Mouse (Mus musculus): ENCODE data around the gene Lpgat1.
A peak's percentile ranks its signal among the peaks of the same experiment; 100 is the strongest.

Lpgat1 gene

DNA sequence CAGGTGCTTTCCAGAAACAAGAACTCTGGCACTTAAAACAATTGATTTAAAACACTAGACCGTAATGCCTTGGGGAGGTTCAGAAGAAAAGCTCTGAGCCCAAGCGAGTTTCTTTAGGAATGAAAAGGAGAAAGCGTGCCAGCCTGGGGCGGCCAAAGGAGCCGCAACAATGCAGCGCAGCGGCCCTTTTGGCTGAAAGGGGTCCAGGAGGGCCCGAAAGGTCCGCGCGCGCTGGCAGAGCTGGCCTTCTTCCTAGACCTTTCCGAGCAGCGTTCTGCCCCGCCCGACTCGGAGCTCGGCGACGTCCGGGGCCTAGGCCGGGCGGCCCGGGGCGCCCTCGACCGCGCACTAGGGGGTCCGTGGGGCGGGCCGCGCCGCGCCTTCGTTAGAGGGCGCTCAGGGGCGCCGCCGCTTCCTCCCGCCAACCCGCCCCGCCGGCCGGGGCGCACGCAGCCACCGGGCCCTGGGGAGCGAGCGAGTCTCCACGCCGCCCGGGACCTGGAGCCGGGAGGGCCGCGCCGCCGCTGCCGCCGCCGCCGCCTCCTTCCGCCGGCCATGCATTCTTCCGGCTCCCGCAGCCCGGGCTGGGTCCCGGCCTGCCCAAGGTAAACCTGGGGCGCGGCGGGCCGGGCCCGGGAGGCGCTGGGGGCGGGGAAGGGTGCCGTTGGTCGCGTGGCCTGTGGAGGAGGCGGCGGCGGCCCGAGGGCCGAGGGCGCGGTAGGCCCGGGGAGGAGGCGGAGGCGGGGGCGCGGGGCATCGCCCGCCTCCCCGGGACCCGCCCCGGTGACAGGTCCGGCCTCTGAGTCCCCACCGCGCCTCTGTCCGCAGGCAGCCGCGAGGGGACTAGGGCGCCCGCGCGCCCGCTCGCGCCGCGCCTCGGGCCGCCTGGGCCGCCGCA lies at the start of gene Lpgat1:
Lpgat1 (plus strand) TSS at position 234 of the 898 bp plus-strand sequence.
- DNase-seq (ENCODE audit: low spot score in 2 of 2): peak; percentile 46 to 58

GRCm38 (mm10) chr1:191668030-191668429 lies 49.6 kb upstream of the Lpgat1 start:
- no peak for DNase-seq (ENCODE audit: low spot score in 2 of 2)

DNA sequence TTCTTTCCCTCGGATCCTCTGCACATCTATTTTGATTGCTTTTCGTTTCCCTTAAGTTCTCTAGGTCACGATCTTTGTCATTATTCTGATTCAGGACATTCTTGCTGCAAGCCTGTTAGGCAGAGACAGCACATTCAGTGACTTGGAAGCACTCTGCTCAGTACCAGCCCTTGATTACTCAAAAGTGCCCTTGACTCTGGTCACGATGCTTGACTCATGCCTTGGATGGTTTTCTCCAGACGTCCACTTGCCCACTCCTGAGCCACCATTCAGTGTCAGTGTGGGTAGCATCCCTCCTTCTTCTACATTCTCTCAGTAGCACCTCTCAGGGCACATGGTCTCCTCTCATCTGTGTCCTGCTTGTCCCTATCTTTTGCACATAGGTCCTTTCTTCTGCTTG lies 43.6 kb upstream of the Lpgat1 start:
- DNase-seq (ENCODE audit: low spot score in 2 of 2): no peak

GRCm38 (mm10) chr1:191681633-191682032 lies 36.0 kb upstream of the Lpgat1 start:
- DNase-seq (ENCODE audit: low spot score in 2 of 2): no peak

GRCm38 (mm10) chr1:191687531-191687930 lies 30.1 kb upstream of the Lpgat1 start:
- DNase-seq (ENCODE audit: low spot score in 2 of 2): no peak

GRCm38 (mm10) chr1:191693231-191693630 lies 24.4 kb upstream of the Lpgat1 start:
- DNase-seq (ENCODE audit: low spot score in 2 of 2): no peak

DNA sequence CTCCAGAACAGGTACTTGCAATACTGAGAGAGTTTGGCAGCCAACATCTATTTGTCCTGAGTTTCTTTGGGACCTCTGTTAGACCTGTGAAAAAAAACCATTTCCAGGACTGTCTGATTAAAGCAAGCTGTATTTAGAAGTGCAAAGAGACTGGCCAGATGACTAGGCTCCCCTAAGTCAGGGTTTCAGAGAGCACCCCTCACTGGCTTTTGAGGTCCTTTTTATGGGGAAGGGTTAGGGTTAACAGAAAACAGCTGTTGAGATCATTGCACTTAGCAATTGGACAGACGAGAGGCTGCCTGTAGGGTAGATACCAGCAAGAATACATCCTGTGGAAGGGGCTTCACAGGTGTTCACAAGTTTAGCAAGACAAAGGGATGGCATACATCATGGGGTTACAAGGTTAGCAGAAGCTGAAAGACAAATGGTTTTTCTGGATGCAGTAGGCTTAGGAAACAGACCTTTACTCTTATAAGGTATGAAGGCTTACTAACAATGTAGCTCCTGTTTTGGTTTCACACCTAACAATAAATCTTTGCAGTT lies 19.3 kb upstream of the Lpgat1 start:
- DNase-seq (ENCODE audit: low spot score in 2 of 2): no peak

DNA sequence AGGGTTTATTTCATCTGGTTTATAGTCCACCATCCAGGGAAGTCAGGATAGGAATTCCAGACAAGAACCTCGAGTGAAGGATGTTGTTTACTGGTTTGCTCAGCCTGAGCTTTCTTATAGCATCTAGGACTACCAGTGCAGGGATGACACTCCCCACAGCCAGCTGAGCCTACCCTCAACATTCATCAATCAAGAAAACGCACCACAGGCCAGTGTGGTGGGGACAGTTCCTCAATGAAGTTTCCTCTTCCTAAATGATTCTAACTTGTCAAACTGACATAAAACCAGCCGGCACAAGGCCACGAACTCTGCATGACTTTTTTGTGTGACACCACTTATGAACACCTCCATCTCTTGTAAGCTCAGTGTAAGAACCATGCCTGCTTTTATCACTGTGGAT lies 13.1 kb upstream of the Lpgat1 start:
- no peak for DNase-seq (ENCODE audit: low spot score in 2 of 2)

DNA sequence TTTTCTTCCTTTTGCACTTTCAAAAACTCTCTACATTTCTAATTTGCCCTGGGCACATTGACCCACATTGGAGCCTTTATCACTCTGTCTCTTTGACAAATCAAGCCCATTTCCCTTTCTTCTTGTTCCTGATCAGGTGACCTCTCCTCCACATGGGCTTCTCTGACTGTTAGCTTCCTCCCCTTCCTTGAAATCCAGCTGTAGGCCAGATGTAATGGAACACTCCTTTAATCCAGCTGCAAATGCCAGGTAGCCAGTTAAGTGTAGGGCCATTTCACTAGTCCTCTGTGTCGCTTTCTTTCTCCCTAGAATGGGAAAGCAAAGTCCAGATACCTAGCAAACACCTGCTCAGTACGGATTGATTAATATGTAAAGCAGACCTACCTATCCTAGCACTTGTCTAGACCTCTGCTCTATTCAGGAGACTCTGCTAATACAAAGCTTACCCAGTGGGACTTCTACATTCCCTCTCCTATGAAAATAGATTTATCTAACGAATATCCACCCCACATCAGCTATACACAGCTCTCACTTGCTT lies 11.0 kb upstream of the Lpgat1 start:
- DNase-seq (ENCODE audit: low spot score in 2 of 2): no peak

DNA sequence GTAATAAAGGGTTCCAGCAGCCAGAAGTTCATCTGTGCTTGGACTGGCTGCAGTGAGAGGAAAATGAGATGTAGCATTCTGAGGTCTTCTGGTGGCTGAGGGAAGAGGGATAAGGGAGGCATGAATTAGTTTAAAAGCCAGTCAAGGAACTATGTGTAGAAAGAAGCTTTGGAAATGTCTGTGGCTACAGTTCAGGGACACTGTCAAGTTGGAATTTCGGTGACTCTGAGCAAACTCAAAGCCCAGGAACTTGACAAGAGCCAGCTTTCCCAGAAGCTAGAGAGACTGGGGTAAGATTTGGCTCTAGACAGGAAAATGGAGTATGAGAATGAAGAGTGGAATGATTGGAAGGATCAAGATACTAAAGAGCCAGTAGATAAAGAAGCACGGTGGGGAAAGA lies 7.8 kb upstream of the Lpgat1 start:
- DNase-seq (ENCODE audit: low spot score in 2 of 2): no peak

- DNase-seq (ENCODE audit: low spot score in 2 of 2): no peak
Measured at GRCm38 (mm10) chr1:191712224-191712838, 5.3 kb upstream of the Lpgat1 start.

DNA sequence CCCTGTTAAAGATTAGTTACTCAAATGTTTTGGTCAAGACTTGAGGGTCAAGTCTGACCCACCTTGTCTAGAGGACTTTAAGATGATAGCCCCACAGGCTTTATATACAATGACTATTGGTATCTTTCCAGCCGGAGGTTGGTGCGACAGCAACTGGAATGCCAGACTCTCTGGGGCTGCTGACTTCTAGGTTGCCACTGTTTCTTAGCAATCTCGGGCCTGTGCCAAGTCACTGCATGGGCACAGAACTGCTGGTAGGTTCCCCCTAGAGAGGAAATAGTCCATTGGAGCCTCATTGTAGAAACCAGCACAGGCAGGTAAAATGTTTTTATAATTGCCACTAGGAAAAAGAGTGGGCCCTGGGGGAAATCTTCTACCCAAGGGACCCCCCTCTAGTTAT lies 3.8 kb upstream of the Lpgat1 start:
- DNase-seq (ENCODE audit: low spot score in 2 of 2): no peak

DNA sequence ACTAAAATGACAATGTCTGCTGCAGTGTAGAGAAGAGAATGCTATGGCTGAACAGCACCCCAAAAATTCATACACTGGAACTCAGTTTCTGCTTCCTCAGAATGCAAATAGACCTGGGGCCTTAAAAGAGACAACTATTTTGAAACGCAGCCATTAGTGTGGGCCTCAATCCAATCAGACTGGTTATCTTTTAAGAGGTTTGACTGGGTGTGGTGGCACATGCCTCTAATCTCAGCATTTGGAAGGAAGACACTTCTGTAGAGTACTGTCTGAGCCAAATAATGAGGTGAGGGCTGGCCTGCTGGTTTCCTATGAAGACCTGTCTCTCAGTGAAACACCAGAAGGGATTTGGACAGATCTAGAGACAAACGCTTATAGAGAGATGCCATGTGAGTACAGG lies 2.5 kb upstream of the Lpgat1 start:
- no peak for DNase-seq (ENCODE audit: low spot score in 2 of 2)

GRCm38 (mm10) chr1:191717141-191717540 lies 493 bp upstream of the Lpgat1 start:
- DNase-seq (ENCODE audit: low spot score in 2 of 2): no peak

GRCm38 (mm10) chr1:191718522-191719281 lies 1.1 kb downstream of the Lpgat1 start:
- DNase-seq (ENCODE audit: low spot score in 2 of 2): peak; percentile 20 to 33

- peak in 1 of 2 experiments; percentile 41 for DNase-seq (ENCODE audit: low spot score in 2 of 2)
Measured at GRCm38 (mm10) chr1:191719326-191719725, 1.7 kb downstream of the Lpgat1 start.

DNA sequence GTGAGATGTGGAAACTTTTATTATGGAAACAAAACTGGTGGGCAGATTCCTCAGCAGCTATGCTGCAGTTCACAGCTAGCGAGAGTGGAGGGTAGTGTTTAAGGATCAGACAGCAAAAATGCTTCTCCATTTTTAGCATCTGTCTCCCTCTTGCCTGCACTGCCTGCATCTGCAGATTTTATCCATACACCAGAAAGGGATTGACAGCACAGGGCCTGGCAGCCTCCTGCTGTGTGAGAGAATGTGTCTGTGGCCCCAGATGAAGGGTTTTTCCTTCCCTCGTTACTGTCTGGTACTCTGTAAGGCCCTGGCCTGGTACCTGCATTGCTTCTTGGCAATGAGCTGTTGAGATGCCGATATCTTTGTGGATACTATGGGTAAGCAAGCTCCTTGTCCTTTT lies 2.8 kb downstream of the Lpgat1 start:
- DNase-seq (ENCODE audit: low spot score in 2 of 2): peak; percentile 46 to 63

GRCm38 (mm10) chr1:191722706-191723105 lies 5.1 kb downstream of the Lpgat1 start:
- DNase-seq (ENCODE audit: low spot score in 2 of 2): no peak

DNA sequence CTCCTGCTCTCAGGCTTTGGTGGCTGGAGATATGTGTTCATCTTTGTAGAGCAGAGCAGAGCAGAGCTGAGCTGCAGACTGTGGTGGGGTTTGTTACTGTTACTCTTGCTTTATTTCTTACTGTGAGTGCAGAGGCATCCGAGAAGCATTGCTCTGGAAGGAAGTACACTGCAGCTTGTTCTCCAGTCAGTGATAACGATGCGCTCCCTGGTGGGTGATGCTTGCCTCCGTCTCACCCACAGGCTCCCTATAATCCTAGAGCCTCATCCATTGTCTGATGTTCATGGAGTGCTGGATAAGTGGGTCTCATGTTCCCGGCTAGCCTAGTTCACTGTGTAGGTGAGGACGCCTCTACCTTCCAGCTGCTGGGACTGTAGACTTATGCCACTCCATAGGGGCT lies 6.0 kb downstream of the Lpgat1 start:
- DNase-seq (ENCODE audit: low spot score in 2 of 2): peak in 1 of 2 experiments; percentile 53

GRCm38 (mm10) chr1:191724385-191725061 lies 6.9 kb downstream of the Lpgat1 start:
- no peak for DNase-seq (ENCODE audit: low spot score in 2 of 2)

DNA sequence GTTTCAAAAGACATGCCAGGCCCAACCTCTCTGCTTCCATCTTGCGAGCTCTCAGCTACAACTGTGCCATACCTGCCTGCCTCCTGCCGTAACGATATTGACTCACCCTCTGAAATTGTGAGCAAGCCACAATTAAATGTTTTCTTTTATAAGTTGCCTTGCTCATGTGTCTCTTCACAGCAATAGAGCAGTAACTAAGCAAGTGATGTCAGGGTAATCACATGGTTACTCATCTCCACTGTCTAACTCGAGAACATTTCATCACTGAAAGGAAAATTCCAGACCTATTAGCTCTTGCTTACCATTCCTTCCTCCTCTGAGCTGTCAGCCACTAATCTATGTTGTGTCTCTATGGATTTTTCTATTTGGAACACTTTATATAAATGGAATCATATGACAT lies 15.0 kb downstream of the Lpgat1 start:
- no peak for DNase-seq (ENCODE audit: low spot score in 2 of 2)
